Mouse (Mus musculus): ENCODE results near the gene Fras1.

DNA sequence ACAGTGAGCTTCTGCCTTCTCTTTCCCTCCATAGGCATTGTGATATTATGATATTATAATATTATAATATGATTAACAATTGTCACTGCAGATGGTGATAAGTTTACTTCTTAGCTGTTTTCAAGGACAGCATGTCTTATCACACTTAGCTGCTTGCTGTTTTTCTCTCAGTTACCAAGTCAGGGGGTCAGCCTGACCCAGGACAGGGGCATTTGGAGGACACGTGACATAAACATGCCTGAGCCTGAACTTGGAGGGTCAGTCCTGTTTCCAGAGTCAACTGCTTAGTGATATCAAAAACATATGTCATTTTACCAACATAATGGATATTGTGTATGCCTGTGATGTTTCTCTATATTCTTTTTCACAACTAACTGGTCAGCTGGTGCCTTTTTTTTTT lies 453.4 kb downstream of the Fras1 start:
- TF ChIP-seq GATA1 (IDR thresholded peaks at IDR 0.05; ENCODE audit: low read length) (no peak), TAL1 (IDR thresholded peaks at IDR 0.05; ENCODE audit: low read length) (no peak)

All from erythroblast, embryonic 14.5 days (primary cell).